Mouse (Mus musculus) stomach, postnatal 0 days (tissue): Measurements from ENCODE around the gene Lca5l. TPM values are rescaled to one million over a fixed set of nuclear protein-coding genes. Genes with fewer than 3 reads are reported as not detected.
A peak's percentile ranks its signal among the peaks of the same experiment; 100 is the strongest.

Source experiments
- ATAC-seq: fragments of 200-750 bp; cut with Nextera tagmentation; 2 replicates; pipeline ENCODE4 v1.8.0; 2017; ENCODE audit not compliant: low FRiP score, low TSS enrichment
- DNase-seq: peaks from one replicate; pipeline ENCODE4 v3.0.0-alpha.2; 2016; ENCODE audit warnings: low spot score
- H3K27ac ChIP-seq: fragments of 300-500 bp; sonication (generic); replicated peaks from 2 replicates; pipeline ENCODE4 v1.5.1; 2014; ENCODE audit warnings: mild to moderate bottlenecking, control low read depth
- H3K27me3 ChIP-seq: fragments of 300-500 bp; sonication (generic); 2 replicates; pipeline ENCODE4 v1.6.1; 2014; ENCODE audit warnings: low read length; ENCODE audit not compliant: control insufficient read depth, insufficient read depth
- H3K36me3 ChIP-seq: fragments of 300-500 bp; sonication (generic); 2 replicates; pipeline ENCODE4 v1.6.1; 2014; ENCODE audit warnings: low read length, mixed read lengths; ENCODE audit not compliant: control insufficient read depth, insufficient read depth
- H3K4me1 ChIP-seq: fragments of 300-500 bp; sonication (generic); replicated peaks from 2 replicates; pipeline ENCODE4 v1.6.1; 2014; ENCODE audit warnings: antibody characterized with exemption; ENCODE audit not compliant: control insufficient read depth, insufficient read depth
- H3K4me2 ChIP-seq: fragments of 300-500 bp; sonication (generic); replicated peaks from 2 replicates; pipeline ENCODE4 v1.6.1; 2014; ENCODE audit warnings: low read depth, mild to moderate bottlenecking, control low read depth, moderate library complexity
- H3K4me3 ChIP-seq: fragments of 300-500 bp; sonication (generic); 2 replicates; pipeline ENCODE4 v1.5.1; 2014; ENCODE audit warnings: low read depth, low read length, control low read depth
- H3K9ac ChIP-seq: fragments of 300-500 bp; sonication (generic); 2 replicates; pipeline ENCODE4 v1.6.1; 2014; ENCODE audit warnings: mild to moderate bottlenecking, low read length, control low read depth, mixed read lengths
- H3K9me3 ChIP-seq: fragments of 300-500 bp; sonication (generic); 2 replicates; pipeline ENCODE4 v1.6.1; 2016; ENCODE audit warnings: low read length; ENCODE audit not compliant: control insufficient read depth
- CTCF ChIP-seq: IDR thresholded peaks from 2 replicates; pipeline ENCODE4 v1.5.1; 2016; ENCODE audit warnings: antibody characterized with exemption, low read depth, mild to moderate bottlenecking, moderate library complexity
- EP300 ChIP-seq: optimal IDR thresholded peaks from 2 replicates; pipeline ENCODE3; 2016; ENCODE audit warnings: antibody characterized with exemption
- WGBS: fragments of 180-500 bp; shearing (Covaris S2); extraction: QIAGEN DNeasy Blood & Tissue Kit; methylation state at CpG from one replicate; pipeline ENCODE4 v1.1.7; 2014; 5-methylcytosine and 5-hydroxymethylcytosine counted together
- polyA plus RNA-seq: library from polyadenylated mRNA; unstranded; fragments of >200 nt; fragmentation: Nextera tagmentation; extraction: Ambion mirVana; gene quantifications from 2 replicates; pipeline ENCODE4 v1.2.1, GENCODE M21; 2015

The Lca5l gene
- polyA plus RNA-seq = 1.1 and 1.4 TPM in 2 replicates

GRCm38 (mm10) chr16:96191531-96192506 lies at the start of gene Lca5l:
Gene Lca5l (minus strand): TSS chr16:96192271.
- H3K36me3 ChIP-seq = no peaks in the 10 kb centered on the region
- H3K4me2 ChIP-seq = peak within 1 kb of the TSS; percentile 90
- no peaks in the 10 kb centered on the region for H3K4me1 ChIP-seq
- no peaks in the 10 kb centered on the region for H3K27me3 ChIP-seq
- H3K27ac ChIP-seq = peak within 1 kb of the TSS; percentile 63; the same call in 1 of the 2 replicates
- peak; percentile 98 for ATAC-seq
- H3K9ac ChIP-seq = peak within 1 kb of the TSS; percentile 76
- peak; percentile 99 for DNase-seq
- WGBS = under 1% methylated on average over 77 of the region's 77 CpGs
- TF ChIP-seq CTCF = no peak
- no peak for TF ChIP-seq EP300
- peak within 1 kb of the TSS; percentile 88 for H3K4me3 ChIP-seq
- no peaks in the 10 kb centered on the region for H3K9me3 ChIP-seq

- Histone ChIP-seq H3K36me3 (no peaks in the 10 kb centered on the region), H3K27ac (no peak within 1 kb of the TSS), H3K9ac (no peak within 1 kb of the TSS), H3K9me3 (no peaks in the 10 kb centered on the region), H3K4me1 (no peaks in the 10 kb centered on the region), H3K4me3 (no peak within 1 kb of the TSS), H3K27me3 (no peaks in the 10 kb centered on the region), H3K4me2 (no peak within 1 kb of the TSS)
- no peak for TF ChIP-seq CTCF
- 81% methylated on average over 17 of the region's 17 CpGs for WGBS
- ATAC-seq (no peak), DNase-seq (no peak)
These were observed 43.4 kb upstream of the Lca5l start, which contains the start of gene B3galt5 for GRCm38 (mm10) chr16:96235366-96235970. Gene B3galt5 (plus strand): TSS chr16:96235801.

GRCm38 (mm10) chr16:96233996-96234395 lies 41.9 kb upstream of the Lca5l start:
- DNase-seq (no peak), ATAC-seq (no peak)
- H3K4me1 ChIP-seq = no peaks in the 10 kb centered on the region
- no peaks in the 10 kb centered on the region for H3K36me3 ChIP-seq
- H3K4me2 ChIP-seq = no peak overlapping the region
- no peak overlapping the region for H3K9ac ChIP-seq
- no peaks in the 10 kb centered on the region for H3K9me3 ChIP-seq
- 90% methylated on average over 8 of the region's 8 CpGs for WGBS
- no peaks in the 10 kb centered on the region for H3K27me3 ChIP-seq
- no peak overlapping the region for H3K4me3 ChIP-seq
- H3K27ac ChIP-seq = no peak overlapping the region
- no peak for TF ChIP-seq EP300
- no peak for TF ChIP-seq CTCF

GRCm38 (mm10) chr16:96231974-96232373 lies 39.9 kb upstream of the Lca5l start:
- Histone ChIP-seq H3K9ac (no peak overlapping the region), H3K27me3 (no peaks in the 10 kb centered on the region), H3K4me2 (no peak overlapping the region), H3K4me3 (no peak overlapping the region), H3K9me3 (no peaks in the 10 kb centered on the region), H3K36me3 (no peaks in the 10 kb centered on the region), H3K4me1 (no peaks in the 10 kb centered on the region), H3K27ac (no peak overlapping the region)
- ATAC-seq (no peak), DNase-seq (no peak)
- TF ChIP-seq CTCF (no peak), EP300 (no peak)
- WGBS = 81% methylated on average over 7 of the region's 8 CpGs

GRCm38 (mm10) chr16:96231251-96231650 lies 39.2 kb upstream of the Lca5l start:
- H3K4me2 ChIP-seq = no peak overlapping the region
- no peak overlapping the region for H3K9ac ChIP-seq
- no peaks in the 10 kb centered on the region for H3K9me3 ChIP-seq
- ATAC-seq (no peak), DNase-seq (no peak)
- H3K36me3 ChIP-seq = no peaks in the 10 kb centered on the region
- no peaks in the 10 kb centered on the region for H3K4me1 ChIP-seq
- WGBS = 90% methylated on average over 4 of the region's 4 CpGs
- no peak for TF ChIP-seq EP300
- TF ChIP-seq CTCF = no peak
- H3K27ac ChIP-seq = no peak overlapping the region
- H3K4me3 ChIP-seq = no peak overlapping the region
- no peaks in the 10 kb centered on the region for H3K27me3 ChIP-seq
